Mouse (Mus musculus): ENCODE results near the gene Nsrp1.

DNA sequence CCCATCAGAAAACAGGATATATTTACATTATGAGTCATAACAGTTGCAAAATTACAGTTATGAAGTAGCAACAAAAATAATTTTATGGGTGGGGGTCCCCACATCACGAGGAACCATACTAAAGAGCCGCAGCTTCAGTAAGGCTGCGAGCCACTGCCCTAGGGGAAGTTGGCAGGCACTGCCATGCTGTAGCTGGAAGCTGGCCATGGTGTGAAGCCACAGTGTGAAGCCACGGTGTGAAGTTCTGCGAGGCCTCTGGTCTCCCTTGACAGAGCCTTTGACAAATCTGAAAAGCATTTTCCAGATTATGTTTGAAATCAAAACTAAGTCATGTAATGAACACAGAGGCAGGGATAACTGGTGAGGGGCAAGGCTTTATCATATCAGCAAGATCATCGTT, 32.9 kb upstream of the Nsrp1 start:
- TF ChIP-seq CTCF (IDR thresholded peaks at IDR 0.05; ENCODE audit: borderline replicate concordance, extremely low read depth, insufficient read depth, insufficient read length) (no peak), POLR2A (IDR thresholded peaks at IDR 0.05; ENCODE audit: borderline replicate concordance, extremely low read depth, insufficient read depth, insufficient read length, poor library complexity, severe bottlenecking) (no peak)
